Mouse (Mus musculus) bone marrow, adult 2 months (tissue): Measurements from ENCODE around the gene Camk2n2.

Experiments
- CTCF ChIP-seq: fragments of 200-500 bp; IDR thresholded peaks from 2 replicates; pipeline ENCODE4 v1.5.1; 2011; ENCODE audit warnings: low read length, control low read depth; ENCODE audit not compliant: control insufficient read depth, insufficient read depth
- POLR2A ChIP-seq: fragments of 200-500 bp; IDR thresholded peaks from 2 replicates; pipeline ENCODE4 v1.6.1; 2011; ENCODE audit warnings: low read depth, mild to moderate bottlenecking, control low read depth, low read length, borderline replicate concordance; ENCODE audit not compliant: control insufficient read depth

- TF ChIP-seq CTCF (peak; percentile 63), POLR2A (no peak)
Observed at GRCm38 (mm10) chr16:20642161-20642560, 21.1 kb upstream of the Camk2n2 start.
